Mouse (Mus musculus) G1E (cell line): ENCODE measurements around the gene D5Ertd579e.

Experiments used
- CTCF ChIP-seq: IDR thresholded peaks from 2 replicates; pipeline ENCODE4 v1.5.1; 2012; ENCODE audit warnings: low read depth, low read length, inconsistent platforms, mixed read lengths
- GATA1 ChIP-seq: IDR thresholded peaks from 2 replicates; pipeline ENCODE4 v1.6.1; 2012; ENCODE audit warnings: borderline replicate concordance, low read length, inconsistent platforms, mixed read lengths
- TAL1 ChIP-seq: conservative IDR thresholded peaks from 2 replicates; pipeline ENCODE4 v1.6.1; 2012; ENCODE audit warnings: low read depth, low read length, inconsistent platforms, mixed read lengths

DNA sequence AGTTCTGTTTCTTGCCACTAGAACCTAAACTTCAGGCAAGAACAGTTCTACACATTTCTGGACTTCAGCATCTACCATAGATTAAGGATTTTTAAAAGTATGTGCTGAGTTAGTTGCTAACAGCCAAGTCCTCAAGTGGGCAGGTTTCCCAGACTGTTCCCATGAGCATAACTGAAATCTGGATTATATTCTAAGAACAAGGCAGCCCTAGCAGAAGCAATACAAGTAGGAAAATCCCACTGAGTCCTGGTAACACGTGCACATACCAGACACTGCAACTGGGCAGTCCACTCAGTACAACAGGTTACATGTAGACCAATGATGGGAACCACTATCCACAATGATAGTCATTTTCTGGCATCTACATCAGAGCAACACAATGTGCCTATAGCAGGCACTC, 120.1 kb downstream of the D5Ertd579e start:
- TF ChIP-seq CTCF = no peak
- no peak for TF ChIP-seq TAL1
- no peak for TF ChIP-seq GATA1
